Mouse (Mus musculus) urinary bladder, postnatal 14 days (tissue): ENCODE measurements around the gene Setd5.

Experiments
- DNase-seq: peaks from one replicate; pipeline ENCODE4 v3.0.0; 2021; ENCODE audit warnings: low spot score

Setd5 gene

DNA sequence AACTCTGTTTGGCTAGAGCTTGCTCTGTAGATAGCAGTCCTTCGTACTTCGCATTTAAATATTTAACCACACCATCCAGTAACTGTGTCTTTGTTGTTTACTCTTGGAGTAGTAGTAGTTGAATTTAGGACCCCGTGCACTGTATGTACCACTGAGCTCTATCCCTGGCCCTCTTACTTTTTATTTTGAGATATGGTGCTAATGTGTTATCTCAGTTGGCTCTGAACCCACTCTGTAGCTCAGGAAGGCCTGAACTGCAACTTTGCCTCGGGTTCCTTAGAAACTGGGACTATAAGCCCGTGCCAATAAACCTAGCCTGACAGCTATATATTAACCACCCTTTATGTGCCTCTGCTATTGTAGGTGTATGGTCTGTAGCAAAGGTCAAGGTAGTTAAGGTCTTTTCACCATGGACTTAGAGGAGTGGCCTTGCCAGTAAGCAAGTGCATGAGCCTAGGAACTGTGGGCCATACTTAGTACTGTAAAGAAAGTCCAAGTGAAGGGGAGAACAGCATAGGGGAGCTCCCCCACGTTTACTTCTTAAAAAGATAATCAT lies 22.5 kb upstream of the Setd5 start:
- no peak for DNase-seq

DNA sequence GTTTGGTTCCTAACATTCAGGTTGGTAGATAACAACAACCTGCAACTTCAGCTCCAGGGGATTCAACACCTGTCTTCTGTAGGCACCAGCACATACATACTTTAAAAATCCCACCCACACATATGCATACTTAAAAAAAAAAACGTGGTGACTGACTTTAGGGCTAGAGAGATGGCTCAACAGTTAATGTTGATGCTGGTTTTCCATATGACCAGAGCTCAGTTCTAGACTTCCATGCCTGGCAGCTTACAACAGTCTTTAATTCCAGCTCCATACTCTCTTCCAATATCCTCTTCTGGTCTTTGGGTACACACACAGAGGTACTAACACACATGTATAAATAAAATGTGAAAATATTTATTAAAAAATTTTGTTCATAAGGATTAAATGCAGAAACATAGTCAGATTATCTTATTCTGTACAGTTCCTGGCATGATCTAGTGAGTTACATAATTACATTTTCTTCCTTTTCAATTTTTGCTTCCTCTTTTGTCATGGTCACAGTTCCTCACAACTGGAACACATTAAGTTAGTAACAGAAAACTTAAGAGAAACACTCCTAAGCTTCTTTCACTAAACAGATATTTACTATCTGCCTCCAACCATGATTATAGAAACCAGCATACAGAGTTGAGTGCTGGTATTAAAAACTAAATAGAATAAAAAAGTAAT lies 16.1 kb upstream of the Setd5 start:
- no peak for DNase-seq

DNA sequence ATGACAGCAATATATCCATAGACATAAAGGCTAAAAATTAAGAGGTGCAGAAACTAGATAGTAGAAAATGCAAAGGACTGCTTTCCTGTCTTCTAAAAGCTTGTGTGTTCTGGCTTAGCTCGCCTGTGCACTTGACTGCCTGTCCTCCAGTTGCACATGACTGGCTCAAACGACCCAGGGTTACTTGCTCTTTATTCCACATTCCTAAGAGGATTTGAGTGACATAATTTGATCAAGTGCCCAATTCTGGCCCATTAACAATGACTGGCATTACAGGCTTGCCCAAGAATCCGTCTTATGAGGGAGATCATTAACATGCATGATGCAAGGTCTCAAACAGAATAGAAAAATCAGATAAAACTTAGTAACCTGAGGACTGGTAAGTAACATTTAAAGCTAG lies 14.9 kb upstream of the Setd5 start:
- no peak for DNase-seq

DNA sequence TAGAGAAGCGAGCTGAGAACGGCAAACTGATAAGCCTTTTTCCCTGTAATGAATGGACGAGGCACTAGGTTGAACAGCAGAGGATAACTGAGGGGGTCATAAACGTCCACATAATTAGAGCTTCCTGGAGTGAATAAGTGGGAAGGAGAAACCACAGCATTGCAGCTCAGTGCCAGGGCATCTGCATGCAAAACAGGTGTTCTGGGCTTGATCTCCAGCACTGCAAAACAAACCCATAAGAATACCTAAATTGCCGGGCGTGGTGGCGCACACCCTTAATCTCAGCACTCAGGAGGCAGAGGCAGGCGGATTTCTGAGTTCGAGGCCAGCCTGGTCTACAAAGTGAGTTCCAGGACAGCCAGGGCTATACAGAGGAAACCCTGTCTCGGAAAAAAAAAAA lies 13.8 kb upstream of the Setd5 start:
- no peak for DNase-seq

DNA sequence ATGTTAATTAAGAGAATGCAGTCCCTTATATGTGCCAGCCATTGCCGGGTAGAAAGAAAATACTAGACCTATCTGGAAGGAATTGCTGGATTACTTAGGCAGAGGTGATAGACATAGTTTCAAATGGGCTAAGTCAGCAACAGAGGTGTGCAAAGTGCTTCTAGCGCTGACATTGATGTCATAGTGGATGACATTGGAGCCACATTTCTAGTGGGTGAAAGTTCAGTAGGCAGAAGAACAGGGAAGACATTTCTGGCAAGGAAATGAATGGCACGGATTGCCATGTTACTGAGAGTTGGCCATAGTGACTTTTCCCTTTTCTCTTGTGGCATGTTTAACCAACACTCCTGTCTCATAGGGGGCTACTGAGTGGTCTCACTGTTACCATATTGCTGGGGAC lies 12.0 kb upstream of the Setd5 start:
- DNase-seq, result no peak

DNA sequence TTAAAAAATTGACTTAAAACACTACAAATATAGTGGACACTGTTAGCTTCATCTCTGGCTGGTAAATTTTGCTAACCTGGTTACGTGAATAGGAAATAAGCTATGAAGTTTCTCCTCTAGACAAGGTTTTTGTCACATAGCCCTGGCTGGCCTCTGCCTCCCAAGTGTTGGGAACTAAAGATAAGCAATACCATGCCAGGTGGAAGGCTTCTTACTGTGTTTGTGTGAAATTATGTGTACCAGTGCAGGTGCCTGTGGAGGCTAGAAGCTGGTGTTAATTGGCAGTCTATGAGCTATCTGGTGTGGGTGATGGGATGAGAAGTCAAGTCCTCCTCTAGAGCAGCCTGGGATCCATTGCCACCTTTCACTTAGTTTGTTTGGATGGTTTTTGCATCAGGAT lies 8.0 kb upstream of the Setd5 start:
- DNase-seq, result no peak

DNA sequence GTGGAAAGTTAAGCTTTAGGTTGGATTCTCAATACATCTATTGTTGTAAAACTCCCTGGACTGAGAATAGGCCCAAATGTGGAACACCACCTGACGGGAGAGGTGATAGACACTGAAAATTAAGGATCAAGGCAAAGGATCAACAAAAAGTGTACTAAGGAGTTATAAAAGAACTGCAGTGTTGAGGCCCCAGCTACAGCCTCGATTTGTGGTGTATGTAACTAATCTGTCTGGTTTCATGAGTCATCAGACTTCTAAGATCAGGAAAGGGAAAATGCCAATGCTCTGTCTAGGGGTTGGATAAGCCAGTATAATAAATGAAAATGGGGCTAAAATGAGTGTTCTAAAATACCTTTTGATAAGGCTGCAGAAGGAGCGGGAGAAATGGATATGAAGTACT lies 1.9 kb upstream of the Setd5 start:
- DNase-seq, result no peak

DNA sequence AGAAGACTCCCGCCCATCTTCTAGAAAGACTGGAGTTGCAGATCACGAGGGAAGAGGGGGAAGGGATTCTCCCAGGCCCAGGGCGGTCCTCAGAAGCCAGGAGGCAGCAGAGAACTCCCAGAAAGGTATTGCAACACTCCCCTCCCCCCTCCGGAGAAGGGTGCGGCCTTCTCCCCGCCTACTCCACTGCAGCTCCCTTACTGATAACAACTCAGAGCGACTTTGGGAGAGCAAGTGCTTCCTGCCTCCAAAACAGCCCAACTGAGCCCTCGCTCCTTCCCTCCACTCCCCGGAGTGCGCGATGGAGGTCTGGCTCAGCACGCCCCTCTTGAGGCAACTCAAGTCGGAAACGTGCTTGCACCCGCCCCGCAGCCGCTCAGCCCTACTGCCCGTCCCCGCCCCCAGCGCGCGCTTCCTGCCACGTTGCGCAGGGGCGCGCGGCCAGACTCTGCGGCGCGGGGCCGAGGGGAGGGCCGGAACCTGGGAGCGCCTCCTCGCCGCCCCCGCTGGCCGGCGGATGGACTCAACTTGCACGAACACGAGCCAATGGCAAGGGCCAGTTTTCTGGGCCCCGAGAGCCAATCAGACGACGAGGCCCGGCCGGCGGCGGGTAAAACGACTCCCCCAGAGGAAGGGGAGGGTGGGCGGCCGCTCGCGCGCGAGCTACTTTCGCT lies 1.0 kb upstream of the Setd5 start:
- peak; percentile 95 for DNase-seq

DNA sequence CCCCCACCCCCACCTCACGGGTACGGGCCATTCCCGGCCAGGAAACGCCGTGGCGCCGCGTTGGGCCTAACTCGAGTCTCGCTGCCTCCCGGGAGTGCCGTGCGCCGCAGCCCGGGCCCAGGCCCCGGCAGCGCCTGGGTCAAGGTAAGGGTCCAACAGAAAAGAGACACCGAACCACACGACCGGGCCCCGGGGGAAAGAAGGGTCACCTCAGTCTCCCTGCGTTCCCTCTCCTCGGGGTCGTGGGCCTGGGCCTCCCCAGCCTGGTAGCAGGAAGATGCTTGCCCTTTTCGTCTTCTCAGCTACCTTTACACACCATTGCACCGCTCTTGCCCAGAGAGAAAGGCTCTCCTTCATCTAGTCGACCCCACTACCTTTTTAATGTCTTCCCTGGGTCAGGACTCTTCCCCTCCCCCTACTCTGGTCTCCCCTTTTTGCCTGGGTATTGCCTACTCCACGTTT lies 435 bp downstream of the Setd5 start:
- no peak for DNase-seq

DNA sequence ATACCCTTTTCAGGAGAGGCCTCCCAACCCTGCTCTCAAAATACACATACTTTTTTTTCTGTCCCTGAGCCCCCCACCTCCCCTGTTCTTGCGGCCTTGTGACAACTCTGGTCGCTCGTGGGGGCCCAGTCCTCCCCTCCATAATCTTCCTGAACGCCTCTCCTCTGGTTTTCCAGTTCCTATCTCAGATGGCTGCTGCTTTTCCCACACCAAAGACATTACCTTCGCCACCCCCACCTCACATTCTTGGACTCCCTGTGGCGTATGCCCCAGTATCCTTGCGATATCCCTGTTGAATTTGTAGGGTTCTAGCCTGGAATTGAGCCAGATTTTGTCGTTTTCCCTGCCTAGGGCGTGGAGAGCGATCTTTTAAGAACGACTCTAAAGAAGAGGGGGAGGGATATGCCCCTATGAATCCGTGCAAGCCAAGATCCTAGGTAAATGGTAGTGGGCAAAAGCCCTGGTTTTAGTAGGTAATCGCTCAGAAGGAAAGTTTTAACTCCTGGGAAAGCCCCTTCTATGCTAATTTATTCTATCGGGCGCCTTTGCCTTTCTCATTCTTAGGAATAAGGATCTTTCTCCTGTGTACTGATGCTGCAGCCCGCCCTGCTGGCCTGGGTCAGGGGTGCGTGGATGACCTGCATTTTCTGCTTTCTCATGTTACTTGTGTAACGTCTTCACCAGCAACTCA lies 1.0 kb downstream of the Setd5 start:
- peak; percentile 26 for DNase-seq

DNA sequence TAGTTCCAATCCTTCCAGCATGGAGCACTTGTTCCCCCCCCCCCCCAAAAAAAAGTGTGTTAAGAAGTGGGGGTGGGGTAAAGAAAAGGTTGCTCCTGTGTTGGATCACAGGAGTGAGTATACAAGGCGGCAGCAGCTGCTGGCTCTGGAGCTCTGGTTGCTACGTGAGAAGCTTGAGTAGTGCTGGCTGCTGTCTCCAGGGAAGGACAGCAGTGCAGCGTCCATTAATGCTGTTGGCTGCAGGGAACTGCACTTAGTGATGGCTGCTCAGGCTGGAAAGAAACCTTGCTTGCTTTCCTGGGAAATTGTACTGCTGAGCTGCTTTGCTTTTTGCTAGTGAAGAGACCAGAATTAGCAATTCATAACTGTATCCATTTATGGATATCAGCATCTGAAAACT lies 2.3 kb downstream of the Setd5 start:
- peak; percentile 23 for DNase-seq

DNA sequence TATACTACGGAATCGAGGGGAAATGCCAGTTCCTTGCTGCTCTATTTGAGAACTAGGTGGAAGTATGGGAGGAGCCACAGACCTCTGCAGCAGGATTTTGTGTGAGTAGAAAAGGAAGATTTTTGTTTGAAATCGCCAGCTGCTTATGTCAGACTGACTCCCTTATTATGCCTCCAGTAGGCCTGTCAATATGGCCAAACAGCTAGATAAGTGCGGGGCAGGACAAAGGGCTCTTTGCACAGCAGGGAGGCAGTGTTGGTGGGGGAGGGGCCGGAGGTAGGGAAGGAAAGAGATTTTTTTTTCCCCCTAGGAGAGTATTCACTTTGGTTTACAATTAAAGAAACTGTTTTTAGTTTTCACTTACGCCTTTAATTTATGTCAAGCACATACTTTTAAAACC lies 5.1 kb downstream of the Setd5 start:
- DNase-seq, result no peak

DNA sequence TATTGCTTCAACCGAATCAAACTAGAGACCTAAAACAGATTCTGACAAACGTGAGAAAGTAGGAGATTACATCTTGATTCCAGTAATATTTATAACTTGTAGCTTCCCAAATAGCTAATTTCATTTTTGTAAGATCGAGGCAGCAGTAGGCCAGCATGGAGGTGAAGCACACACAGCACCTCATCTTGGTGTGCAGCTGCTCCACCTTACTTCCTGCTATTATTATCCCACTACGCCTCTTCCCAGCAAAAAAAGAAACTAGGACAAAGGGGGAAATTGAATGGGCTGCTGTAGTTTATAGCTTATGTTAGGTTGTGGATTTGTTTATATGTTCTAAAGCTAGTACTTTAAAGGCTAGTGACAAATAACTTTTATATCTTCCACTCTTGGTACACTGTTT lies 7.4 kb downstream of the Setd5 start:
- no peak for DNase-seq

DNA sequence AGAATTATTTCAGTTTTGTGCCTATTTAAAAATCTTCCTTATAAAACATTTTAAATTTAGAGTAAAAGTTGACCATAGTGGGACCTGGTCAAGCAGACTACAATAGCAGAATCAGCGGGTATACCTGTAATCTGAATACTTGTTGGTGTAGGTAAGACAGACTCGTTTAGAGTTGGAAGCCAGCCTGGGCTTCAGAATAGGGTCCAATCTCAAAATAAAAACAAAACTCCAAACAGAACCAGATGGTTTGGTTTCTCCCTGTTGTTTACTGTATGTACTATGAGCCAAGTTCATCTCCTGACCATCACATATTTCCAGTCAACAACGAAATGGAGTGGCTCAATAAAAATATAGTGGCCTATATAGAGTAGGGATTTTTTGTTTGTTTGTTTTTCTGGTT lies 16.0 kb downstream of the Setd5 start:
- DNase-seq, result no peak

DNA sequence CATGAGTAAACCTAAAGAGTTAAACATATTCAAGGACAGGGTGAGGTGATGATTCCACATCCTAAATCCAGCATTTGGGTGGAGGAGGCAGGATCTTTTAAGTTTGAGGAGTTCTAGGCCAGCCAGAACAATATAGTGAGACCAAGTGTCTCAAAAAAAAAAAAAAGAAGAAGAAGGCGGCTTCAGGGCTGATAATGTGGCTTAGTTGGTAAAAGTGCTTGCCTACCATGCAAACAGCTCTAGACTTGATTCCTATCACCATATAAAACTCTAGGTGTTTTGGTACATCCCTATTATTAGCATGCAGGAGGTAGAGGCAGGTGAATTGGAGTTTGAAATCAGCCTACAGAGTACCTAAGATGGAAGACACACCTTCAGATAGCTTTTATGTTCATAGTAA lies 18.4 kb downstream of the Setd5 start:
- no peak for DNase-seq

DNA sequence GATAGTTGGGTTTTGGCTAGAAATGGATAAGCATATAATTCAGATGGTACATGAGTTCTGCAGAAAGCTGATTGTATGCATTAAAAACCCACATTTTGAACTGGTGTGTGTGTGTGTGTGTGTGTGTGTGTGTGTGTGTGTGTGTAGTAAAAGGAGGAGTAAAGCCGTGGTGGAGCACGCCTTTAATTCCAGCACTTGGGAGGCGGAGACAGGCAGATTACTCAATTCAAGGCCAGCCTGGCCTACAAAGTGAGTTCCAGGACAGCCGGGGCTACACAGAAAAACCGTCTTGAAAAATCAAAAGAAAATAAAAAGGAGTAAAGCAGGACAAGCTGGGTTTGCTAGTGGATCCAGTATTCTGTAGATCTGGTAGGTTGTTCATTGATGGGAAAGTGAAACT lies 20.5 kb downstream of the Setd5 start:
- no peak for DNase-seq

DNA sequence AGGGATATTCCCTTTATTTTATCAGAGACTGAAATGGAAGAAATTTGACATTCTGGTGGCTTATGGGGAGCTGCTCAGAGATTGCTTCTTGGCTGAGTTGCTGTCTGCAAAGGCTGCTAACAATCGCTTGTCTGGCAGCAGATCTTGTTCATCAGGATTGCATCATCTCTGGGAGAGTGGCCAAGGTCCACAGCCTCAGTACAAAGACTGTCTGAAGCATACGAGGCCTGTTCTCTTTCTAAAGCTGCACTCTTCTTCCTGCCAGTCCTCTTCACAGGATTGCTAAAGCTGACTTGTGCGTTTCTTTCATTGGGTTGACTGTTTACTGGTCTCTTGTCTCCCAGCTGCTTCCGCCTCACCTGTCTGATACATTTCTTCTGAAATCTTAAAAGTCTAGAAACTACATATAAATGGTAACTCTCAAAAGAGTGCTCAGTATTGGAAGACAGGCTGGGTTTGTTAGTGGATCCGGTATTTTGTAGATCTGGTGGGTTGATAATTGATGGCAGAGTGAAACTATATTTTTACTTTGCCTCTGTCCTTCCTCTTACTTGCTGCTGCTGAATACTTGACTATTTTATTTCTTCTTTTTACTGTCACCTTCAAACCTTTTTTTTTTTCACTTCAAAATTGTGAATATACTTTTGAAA lies 22.6 kb downstream of the Setd5 start:
- peak; percentile 94 for DNase-seq

DNA sequence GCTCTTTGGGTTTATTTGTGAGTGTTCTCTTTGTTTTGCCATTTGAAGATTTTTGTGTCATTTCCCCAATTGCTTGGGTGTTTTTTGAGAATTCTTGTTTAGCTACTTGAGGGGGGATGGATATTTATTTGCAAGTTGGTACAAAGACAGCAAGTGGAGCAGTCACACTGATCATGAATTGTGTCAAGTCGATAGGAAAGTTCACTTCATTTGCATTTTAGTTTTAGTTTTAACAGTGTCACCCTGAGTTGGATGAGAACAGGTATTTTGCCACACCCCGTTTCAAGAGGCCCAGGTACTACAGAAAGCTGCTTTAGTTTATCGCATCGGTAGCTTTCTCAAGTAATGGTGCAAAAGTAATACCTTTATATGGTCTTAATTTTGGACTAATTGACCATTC lies 25.4 kb downstream of the Setd5 start:
- no peak for DNase-seq

DNA sequence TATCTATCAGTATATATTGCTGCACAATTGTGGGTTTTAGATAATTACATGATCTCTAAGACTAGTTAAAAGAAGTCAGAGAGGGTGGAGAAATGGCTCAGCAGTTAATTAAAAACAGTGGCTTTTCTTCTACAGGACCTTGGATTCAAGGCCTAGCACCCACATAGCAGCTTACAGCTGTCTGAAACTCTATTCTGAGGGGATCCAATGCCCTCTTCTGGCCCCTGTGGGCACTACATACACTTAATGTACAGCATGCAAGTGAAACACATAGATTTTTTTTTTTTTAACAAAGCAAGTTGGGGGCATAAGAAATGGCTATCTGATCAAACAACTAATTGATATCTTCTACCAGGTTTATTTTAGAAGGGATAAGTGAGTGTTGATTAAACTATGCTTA lies 26.6 kb downstream of the Setd5 start:
- peak; percentile 52 for DNase-seq

DNA sequence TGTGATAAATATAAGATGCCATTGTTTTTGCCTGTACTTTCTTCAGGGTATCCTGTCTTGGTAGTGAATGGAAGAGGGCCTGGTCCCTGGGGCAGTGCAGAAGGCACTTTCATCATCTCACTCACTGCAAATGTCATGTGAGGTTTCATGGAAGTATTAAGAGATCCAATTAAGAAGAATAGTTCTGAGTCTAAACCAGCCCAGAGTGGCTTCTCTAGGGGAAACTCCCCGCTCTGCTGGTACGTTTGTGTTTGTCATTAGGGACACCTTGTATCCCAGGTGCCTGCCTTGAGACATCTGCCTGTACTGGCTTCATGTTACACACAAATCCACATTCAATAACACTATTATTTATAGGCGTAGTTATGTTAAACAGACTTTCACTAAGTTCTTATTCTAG lies 32.2 kb downstream of the Setd5 start:
- no peak for DNase-seq

DNA sequence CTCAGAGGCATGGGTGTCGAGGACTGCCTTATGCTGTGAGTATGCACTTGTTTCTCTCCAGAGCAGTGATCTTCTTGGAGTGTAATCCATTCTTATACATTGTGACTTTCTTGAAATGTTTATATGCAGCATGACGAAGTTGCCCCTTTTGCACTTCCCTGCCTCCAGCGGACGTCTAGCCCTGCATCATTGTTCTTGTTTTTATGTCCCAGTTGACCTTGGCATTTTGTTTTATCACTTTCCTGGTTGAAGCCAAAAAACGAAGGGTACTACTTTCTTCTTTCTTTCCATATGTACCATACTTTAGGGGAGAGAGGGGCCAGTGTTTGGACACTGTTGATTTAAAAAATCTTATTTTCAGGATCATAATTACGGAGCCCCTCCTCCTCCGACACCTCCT lies 32.8 kb downstream of the Setd5 start:
- no peak for DNase-seq

DNA sequence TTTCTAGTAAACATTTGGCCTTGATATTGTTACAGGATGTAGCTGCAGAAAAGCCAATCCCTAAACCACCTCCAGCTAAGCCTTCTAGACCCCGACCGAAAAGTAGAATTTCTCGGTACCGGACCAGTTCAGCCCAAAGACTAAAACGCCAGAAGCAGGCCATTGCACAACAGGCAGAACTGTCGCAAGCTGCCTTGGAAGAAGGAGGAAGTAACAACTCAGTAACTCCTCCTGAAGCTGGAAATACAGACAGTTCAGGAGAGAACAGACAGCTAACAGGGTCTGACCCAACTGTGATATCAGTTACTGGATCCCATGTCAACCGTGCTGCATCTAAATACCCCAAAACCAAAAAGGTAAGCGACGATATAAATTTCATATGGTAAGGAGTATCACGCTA lies 43.6 kb downstream of the Setd5 start:
- DNase-seq, result no peak

DNA sequence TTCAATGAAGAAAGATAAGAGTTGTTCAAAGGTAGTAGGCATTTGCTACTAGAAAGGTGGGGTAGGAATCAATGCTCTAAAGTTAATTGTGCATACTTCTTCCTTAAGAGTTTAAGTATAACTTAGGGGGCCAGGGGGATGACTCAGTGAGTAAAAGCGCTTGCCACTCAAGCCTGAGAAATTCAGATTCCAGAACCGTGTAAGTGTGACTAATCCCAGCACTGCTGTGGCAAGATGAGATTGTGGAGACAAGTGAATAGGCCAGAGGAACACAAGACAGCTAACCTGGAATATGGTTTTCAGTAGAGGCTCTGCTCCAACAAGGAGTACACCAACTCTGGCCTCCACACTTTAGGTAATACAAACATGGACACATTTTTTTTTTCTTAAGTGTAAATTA lies 56.2 kb downstream of the Setd5 start:
- no peak for DNase-seq
